Mouse (Mus musculus): ENCODE measurements at regions not wholly inside any gene's neighbourhood (a gene's known extent, or its start where the extent isn't known, plus 50 kb on each side); places are given as distances from the start of the nearest gene placed in this dataset.

GRCm38 (mm10) chr14:114418851-114419250 is 673.2 kb upstream of the Gpc5 start:
- TF ChIP-seq CTCF (IDR thresholded peaks at IDR 0.05; ENCODE audit: low read depth) (no peak), EP300 (optimal IDR thresholded peaks at IDR 0.05) (no peak)
